Mouse (Mus musculus) neural tube, postnatal 0 days (tissue): ENCODE measurements around the gene Olfr1121. TPM values are rescaled to one million over a fixed set of nuclear protein-coding genes. Genes with fewer than 3 reads are reported as not detected.

Source experiments
- polyA plus RNA-seq: library from polyadenylated mRNA; unstranded; fragments of >200 nt; fragmentation: Nextera tagmentation; extraction: Ambion mirVana; gene quantifications from 2 replicates; pipeline ENCODE4 v1.2.1, GENCODE M21; 2015

Olfr1121 gene
- polyA plus RNA-seq = not detected in 2 replicates

DNA sequence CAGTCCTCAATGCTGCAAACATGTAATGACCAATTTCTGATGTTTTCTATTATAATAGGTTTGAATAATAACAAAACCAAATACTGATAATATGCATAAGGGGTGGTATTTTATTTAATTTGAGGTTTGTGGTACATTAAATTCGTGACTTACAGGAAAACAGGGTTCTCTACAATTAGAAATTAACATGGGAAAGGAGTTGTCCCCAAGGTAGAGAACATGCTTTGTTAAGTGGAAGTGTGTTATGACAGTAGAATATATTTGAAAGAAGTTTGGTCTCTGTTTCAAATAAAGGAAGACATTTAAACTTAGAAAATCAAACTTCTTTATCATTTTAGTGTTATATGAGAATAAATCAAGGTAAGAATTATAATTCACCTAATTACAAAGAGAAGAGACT lies at the start of gene Olfr1121:
TSS of gene Olfr1121 (plus strand) at position 301 of the 400 bp plus-strand sequence.

GRCm38 (mm10) chr2:87354515-87354914 lies 15.2 kb upstream of the Olfr1121 start, which contains the start of gene Olfr1120:
Gene Olfr1120, plus strand, starts transcription at chr2:87354815.

DNA sequence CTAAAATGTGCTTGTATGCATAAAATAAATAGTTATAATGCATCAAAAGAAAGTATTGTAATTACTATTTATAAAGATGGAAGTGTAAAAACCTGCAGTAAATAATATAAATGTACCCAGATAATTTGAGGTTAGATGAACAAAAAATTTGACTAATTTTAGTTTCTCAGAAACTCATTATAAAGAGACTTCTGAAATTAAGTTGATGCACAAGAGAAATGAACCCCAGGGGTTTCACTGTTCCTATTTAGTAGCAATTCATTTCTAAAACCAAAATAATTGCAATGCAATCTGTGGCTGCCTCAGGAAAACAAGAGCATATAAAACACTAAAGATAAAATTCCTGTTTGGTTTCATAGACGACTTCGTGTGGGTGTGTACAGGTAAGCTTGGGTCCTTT lies 15.9 kb downstream of the Olfr1121 start, which contains the start of gene Olfr1122:
TSS of gene Olfr1122 (plus strand) at position 301 of the 400 bp plus-strand sequence.

DNA sequence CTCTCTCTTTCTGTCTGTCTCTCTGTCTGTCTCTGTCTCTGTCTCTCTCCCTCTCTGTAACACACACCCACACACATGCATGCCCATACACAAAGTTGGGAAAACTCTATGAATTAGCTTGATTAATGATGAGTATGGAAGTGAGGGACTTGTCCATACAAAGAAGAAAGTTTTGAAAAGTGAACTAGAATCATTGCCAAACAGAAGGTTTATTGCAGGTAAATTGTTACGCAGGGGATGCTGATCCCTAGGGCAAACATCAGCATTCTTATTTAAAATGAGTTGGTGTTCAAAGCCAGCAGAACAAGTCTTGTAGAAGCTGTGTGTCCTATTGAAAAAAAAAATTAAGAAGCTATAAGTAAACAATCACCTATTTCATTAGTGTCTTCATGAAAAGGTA lies 46.6 kb downstream of the Olfr1121 start, which contains the start of gene Olfr1123:
TSS of gene Olfr1123 (plus strand) at position 301 of the 400 bp plus-strand sequence.

Other genes with a start within 250 kb of the Olfr1121 start
- not detected in 2 replicates for gene Olfr1110, start 229.6 kb upstream of the Olfr1121 start, polyA plus RNA-seq
- gene Olfr1111, start 217.3 kb upstream of the Olfr1121 start, polyA plus RNA-seq = not detected in 2 replicates
- not detected in 2 replicates for gene Olfr1112, start 182.1 kb upstream of the Olfr1121 start, polyA plus RNA-seq
- gene Olfr1113, start 160.9 kb upstream of the Olfr1121 start, polyA plus RNA-seq = not detected in 2 replicates
- not detected in 2 replicates for gene Olfr1115, start 121.9 kb upstream of the Olfr1121 start, polyA plus RNA-seq
- not detected in 2 replicates for gene Olfr1116, start 102.4 kb upstream of the Olfr1121 start, polyA plus RNA-seq
- not detected in 2 replicates for gene Olfr1118, start 62.3 kb upstream of the Olfr1121 start, polyA plus RNA-seq
- not detected in 2 replicates for gene Olfr1120, start 15.1 kb upstream of the Olfr1121 start, polyA plus RNA-seq
- not detected in 2 replicates for gene Olfr1122, start 16.0 kb downstream of the Olfr1121 start, polyA plus RNA-seq
- gene Olfr1123, start 46.7 kb downstream of the Olfr1121 start, polyA plus RNA-seq = not detected in 2 replicates
- 0.06 and 0.11 TPM in 2 replicates for gene Olfr1124, start 60.4 kb downstream of the Olfr1121 start, polyA plus RNA-seq
- not detected in 2 replicates for gene Olfr1126, start 84.1 kb downstream of the Olfr1121 start, polyA plus RNA-seq
- gene Pramel7, start 127.2 kb downstream of the Olfr1121 start, polyA plus RNA-seq = not detected in 2 replicates
- not detected in 2 replicates for gene Pramel6, start 136.7 kb downstream of the Olfr1121 start, polyA plus RNA-seq
- gene Olfr153, start 161.9 kb downstream of the Olfr1121 start, polyA plus RNA-seq = not detected in 2 replicates
- not detected in 2 replicates for gene Olfr1128, start 175.6 kb downstream of the Olfr1121 start, polyA plus RNA-seq
- not detected in 2 replicates for gene Olfr1129, start 204.0 kb downstream of the Olfr1121 start, polyA plus RNA-seq
- not detected in 2 replicates for gene Olfr1130, start 236.3 kb downstream of the Olfr1121 start, polyA plus RNA-seq